Comparison of ENCODE assay signal across 7 mouse cellular contexts in genomic region chr4:145214786-145215174, GRCm38 (mm10). TPM values are rescaled to one million over a fixed set of nuclear protein-coding genes. Genes with fewer than 3 reads are reported as not detected.
DNase-seq lines count a peak whose midpoint lies in the region; ATAC-seq lines count a peak whose summit lies in the region.

No protein-coding gene starts in this region.

- no peaks in the 10 kb centered on the region for H3K9me3 ChIP-seq in lung, embryonic 16.5 days (ENCODE audit: control insufficient read depth, low read length)
- H3K9me3 ChIP-seq in forebrain, embryonic 10.5 days = no peaks in the 10 kb centered on the region
- no peaks in the 10 kb centered on the region for H3K9me3 ChIP-seq in intestine, embryonic 14.5 days (ENCODE audit: control insufficient read depth, low read length)
- no peaks in the 10 kb centered on the region for H3K9me3 ChIP-seq in neural tube, embryonic 15.5 days (replicated peaks)

- H3K9ac ChIP-seq in lung, embryonic 16.5 days (ENCODE audit: low read length) = no peak overlapping the region
- no peak overlapping the region for H3K9ac ChIP-seq in intestine, embryonic 14.5 days (ENCODE audit: low read length)
- H3K9ac ChIP-seq in neural tube, embryonic 15.5 days (replicated peaks) = no peak overlapping the region

- no peak overlapping the region for H3K27ac ChIP-seq in lung, embryonic 16.5 days (ENCODE audit: low read length)
- H3K27ac ChIP-seq in forebrain, embryonic 10.5 days = 0 out of 2 replicates have a peak overlapping the region, but pooled peaks have one; percentile 35
- no peak overlapping the region for H3K27ac ChIP-seq in intestine, embryonic 14.5 days (ENCODE audit: low read depth)
- H3K27ac ChIP-seq in neural tube, embryonic 15.5 days (replicated peaks) = peak overlapping the region; percentile 54

- no peaks in the 10 kb centered on the region for H3K27me3 ChIP-seq in lung, embryonic 16.5 days (ENCODE audit: control insufficient read depth, insufficient read depth, low read depth, low read length)
- H3K27me3 ChIP-seq in forebrain, embryonic 10.5 days (ENCODE audit: poor library complexity, severe bottlenecking) = no peaks in the 10 kb centered on the region
- no peaks in the 10 kb centered on the region for H3K27me3 ChIP-seq in intestine, embryonic 14.5 days (replicated peaks; ENCODE audit: control insufficient read depth, insufficient read depth, low read length)
- H3K27me3 ChIP-seq in neural tube, embryonic 15.5 days (replicated peaks) = no peaks in the 10 kb centered on the region

- DNase-seq in lung, postnatal 4 days = no peak
- no peak for DNase-seq in forebrain, embryonic 10.5 days (ENCODE audit: extremely low spot score, low spot score)
- no peak for DNase-seq in intestine, embryonic 14.5 days (ENCODE audit: low spot score)
- no peak for DNase-seq in embryo, embryonic 10.5 days (ENCODE audit: low spot score)
- no peak for DNase-seq in adrenal gland, adult 18-20 months (ENCODE audit: low spot score in 2 of 2)

- no peaks in the 10 kb centered on the region for H3K4me1 ChIP-seq in lung, embryonic 16.5 days (replicated peaks; ENCODE audit: control insufficient read depth, insufficient read depth, low read length)
- H3K4me1 ChIP-seq in forebrain, embryonic 10.5 days = peaks cover 11% of the 10 kb centered on the region
- H3K4me1 ChIP-seq in intestine, embryonic 14.5 days (replicated peaks; ENCODE audit: control insufficient read depth, insufficient read depth, low read length) = no peaks in the 10 kb centered on the region
- H3K4me1 ChIP-seq in neural tube, embryonic 15.5 days = peaks cover 16% of the 10 kb centered on the region

- 31% methylated on average over 6 of the region's 6 CpGs for WGBS in lung, embryonic 16.5 days
- 66% methylated on average over 6 of the region's 6 CpGs for WGBS in forebrain, embryonic 10.5 days
- 58% methylated on average over 6 of the region's 6 CpGs for WGBS in intestine, embryonic 14.5 days
- whole genome bisulfite sequencing in neural tube, embryonic 15.5 days = 43% methylated on average over 6 of the region's 6 CpGs

- ATAC-seq in lung, embryonic 16.5 days (ENCODE audit: low read depth) = 0 out of 2 replicates have a peak, but pooled peaks have one; percentile 22
- ATAC-seq in intestine, embryonic 14.5 days (replicated peaks; ENCODE audit: low FRiP score, low TSS enrichment, low read depth) = peak; percentile 42
- ATAC-seq in neural tube, embryonic 15.5 days (ENCODE audit: low FRiP score) = peak; percentile 49

- no peak overlapping the region for H3K4me3 ChIP-seq in lung, embryonic 16.5 days (ENCODE audit: low read length)
- no peak overlapping the region for H3K4me3 ChIP-seq in forebrain, embryonic 10.5 days
- H3K4me3 ChIP-seq in intestine, embryonic 14.5 days (ENCODE audit: low read depth, low read length) = no peak overlapping the region
- H3K4me3 ChIP-seq in neural tube, embryonic 15.5 days (replicated peaks) = no peak overlapping the region

- no peaks in the 10 kb centered on the region for H3K36me3 ChIP-seq in lung, embryonic 16.5 days (ENCODE audit: control insufficient read depth, insufficient read depth, low read length)
- H3K36me3 ChIP-seq in forebrain, embryonic 10.5 days (replicated peaks) = no peaks in the 10 kb centered on the region
- H3K36me3 ChIP-seq in intestine, embryonic 14.5 days (ENCODE audit: control insufficient read depth, insufficient read depth, low read length) = no peaks in the 10 kb centered on the region
- H3K36me3 ChIP-seq in neural tube, embryonic 15.5 days = no peaks in the 10 kb centered on the region

- no peak overlapping the region for H3K4me2 ChIP-seq in lung, embryonic 16.5 days (ENCODE audit: low read depth, low read length)
- no peak overlapping the region for H3K4me2 ChIP-seq in intestine, embryonic 14.5 days (ENCODE audit: low read length)
- no peak overlapping the region for H3K4me2 ChIP-seq in neural tube, embryonic 15.5 days

RNA-seq across cellular contexts. Expression of gene Vps13d, which starts 20.0 kb away (rescaled TPM):
- polyA plus RNA-seq in lung, embryonic 16.5 days (2015; fragmentation: Nextera tagmentation; extraction: Ambion mirVana) = 5.9 and 8.0 TPM in 2 replicates
- 4.4 and 5.8 TPM in 2 replicates for polyA plus RNA-seq in forebrain, embryonic 10.5 days (2016; fragmentation: Nextera tagmentation; extraction: Ambion mirVana)
- polyA plus RNA-seq in intestine, embryonic 14.5 days (2014; fragmentation: Nextera tagmentation; extraction: Ambion mirVana) = 14.1 and 15.5 TPM in 2 replicates
- polyA plus RNA-seq in neural tube, embryonic 15.5 days (2015; fragmentation: Nextera tagmentation; extraction: Ambion mirVana) = 7.8 and 8.3 TPM in 2 replicates
- 10 to 100 TPM; 48.1 to 71.3 TPM for total RNA-seq in adrenal gland, adult 18-20 months (2021)

RNA-seq across cellular contexts. Expression of gene Tnfrsf1b, which starts 31.9 kb away (rescaled TPM):
- polyA plus RNA-seq in lung, embryonic 16.5 days (2015; fragmentation: Nextera tagmentation; extraction: Ambion mirVana) = 5.0 and 5.3 TPM in 2 replicates
- 2.1 and 2.5 TPM in 2 replicates for polyA plus RNA-seq in forebrain, embryonic 10.5 days (2016; fragmentation: Nextera tagmentation; extraction: Ambion mirVana)
- 5.7 and 6.9 TPM in 2 replicates for polyA plus RNA-seq in intestine, embryonic 14.5 days (2014; fragmentation: Nextera tagmentation; extraction: Ambion mirVana)
- 4.5 and 6.9 TPM in 2 replicates for polyA plus RNA-seq in neural tube, embryonic 15.5 days (2015; fragmentation: Nextera tagmentation; extraction: Ambion mirVana)
- total RNA-seq in adrenal gland, adult 18-20 months (2021) = 10 to 100 TPM in 1 of 2 experiments, 1 to 10 TPM in 1; 8.5 to 18.4 TPM

Comparison
In these comparisons a context has a peak if more than half of its experiments do, and no peak if none do; other contexts are left out.
1. H3K27ac ChIP-seq: peak in forebrain, embryonic 10.5 days (single experiment) and neural tube, embryonic 15.5 days (single experiment); none in lung, embryonic 16.5 days (single experiment) and intestine, embryonic 14.5 days (single experiment).
2. Peak in every context shown above with its lines, with median percentiles within 50 percentile points of each other: ATAC-seq.